Mouse (Mus musculus) brain, embryonic 18.5 days (tissue): ENCODE data around the gene Gpr108.

ENCODE experiments used
- DNase-seq: peaks from one replicate; pipeline ENCODE4 v3.0.0-alpha.2; 2012; ENCODE audit warnings: low read depth, low spot score

Gene Gpr108

DNA sequence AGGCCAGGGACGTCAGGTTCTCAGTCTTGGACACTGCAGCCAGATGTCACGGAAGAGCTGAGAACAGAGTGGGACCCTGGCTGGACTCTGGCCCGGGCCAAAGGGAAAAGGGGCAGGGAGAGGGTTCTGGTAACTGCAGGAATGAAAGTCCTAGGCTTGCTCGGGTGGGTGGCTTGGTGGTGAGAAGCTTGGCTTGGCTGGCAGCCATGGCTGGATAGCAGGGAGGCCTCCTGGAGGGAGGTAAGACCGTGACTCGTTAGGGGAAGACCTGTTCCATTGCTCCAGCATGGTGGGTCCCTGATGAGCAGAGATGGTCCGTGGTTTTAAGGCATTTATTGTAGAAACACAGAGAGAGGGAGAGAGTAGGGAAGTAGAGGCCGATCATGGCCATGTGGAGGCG lies 23.1 kb upstream of the Gpr108 start:
- no peak for DNase-seq

DNA sequence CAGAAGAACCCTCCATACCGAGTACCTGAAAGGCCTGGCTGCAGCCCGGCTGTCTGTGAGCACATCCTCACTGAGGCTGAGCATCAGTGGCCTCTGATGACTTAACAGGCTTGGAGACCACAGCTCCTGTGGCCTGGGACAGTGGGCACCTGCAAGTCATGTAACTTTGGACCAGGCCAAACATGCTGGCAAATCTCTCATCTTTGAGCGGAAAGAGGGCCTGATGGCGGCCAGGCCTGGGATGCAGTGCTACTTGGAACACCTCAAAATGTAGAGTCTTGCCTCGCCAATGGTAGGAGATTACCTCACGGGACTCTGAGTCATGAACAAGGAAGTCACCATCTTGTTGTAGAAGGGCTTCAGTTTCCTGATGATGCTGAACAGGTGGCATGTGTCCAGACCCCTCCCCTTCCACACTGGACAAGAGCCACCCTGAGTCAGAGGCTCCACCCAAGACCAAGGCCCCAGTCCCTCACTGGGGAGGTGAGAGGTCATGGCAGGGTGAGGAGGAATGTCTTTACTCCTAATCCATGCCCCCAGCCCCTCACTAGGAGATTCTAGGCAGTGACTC lies 19.4 kb upstream of the Gpr108 start:
- no peak for DNase-seq

DNA sequence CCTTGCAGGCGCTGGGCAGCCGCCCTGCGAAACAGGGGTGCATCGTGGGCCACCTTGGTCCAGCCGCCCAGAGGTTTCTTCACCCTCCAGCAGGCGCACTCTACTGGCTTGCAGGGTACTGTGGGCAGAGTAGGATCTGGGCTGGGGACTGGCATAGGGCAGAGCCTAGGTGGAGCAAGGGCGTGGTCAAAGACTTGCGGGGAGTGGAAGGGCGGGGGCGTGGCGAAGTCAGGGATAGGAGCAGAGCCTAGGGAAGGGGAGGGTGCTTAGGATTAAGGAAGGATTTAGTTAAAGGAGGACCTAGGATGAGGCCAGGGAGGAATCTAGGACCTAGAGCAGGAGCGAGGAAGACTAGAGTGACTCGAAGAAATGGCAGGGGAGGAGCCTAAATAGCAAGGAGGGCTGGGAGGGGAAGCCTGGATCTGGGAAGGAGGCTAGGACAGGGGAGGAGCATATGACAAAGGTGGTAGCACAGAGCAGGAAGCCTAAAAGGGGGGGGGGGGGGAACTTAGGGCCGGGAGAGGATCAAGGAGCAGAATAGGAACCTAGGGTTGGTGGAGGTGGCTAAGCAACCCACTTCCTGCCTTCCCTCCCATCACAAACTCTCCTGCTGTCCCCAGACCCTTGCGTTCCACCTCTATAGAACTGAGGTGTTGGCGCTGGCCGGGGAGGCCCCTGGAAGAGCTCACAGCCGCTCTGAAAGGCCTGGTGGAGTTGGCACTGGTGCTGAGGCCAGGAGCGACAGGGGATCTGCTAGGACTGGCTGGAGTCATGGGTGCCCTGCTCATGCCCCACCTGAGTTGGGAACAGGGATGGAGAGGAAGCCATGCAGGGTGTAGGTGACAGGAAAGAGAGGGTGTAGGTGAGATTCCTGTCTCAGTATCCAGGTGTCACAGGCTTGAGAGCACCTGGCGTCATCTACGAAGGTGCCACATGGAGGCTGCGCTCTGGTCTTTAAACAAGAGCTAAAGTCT lies 17.0 kb upstream of the Gpr108 start:
- DNase-seq = no peak

DNA sequence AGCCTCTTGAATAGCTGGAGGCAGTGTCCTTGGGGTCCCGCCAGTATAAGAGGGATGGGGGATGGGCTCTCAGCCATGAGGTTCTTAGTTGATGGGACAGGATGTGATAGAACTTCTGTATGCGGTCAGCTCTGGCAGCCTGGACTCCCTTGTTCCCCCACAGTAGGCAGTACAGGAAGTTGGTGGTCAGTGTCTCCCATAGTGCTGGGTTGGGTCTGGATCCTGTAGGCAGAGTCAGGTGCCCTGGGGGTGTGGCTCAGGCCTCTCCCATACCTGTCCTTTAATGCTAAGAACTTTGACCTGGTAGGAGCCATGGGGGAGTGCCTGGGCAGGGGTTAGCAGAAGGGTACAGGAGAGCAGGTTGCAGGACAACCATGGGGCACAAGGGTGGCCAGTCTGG lies 15.9 kb upstream of the Gpr108 start:
- no peak for DNase-seq

DNA sequence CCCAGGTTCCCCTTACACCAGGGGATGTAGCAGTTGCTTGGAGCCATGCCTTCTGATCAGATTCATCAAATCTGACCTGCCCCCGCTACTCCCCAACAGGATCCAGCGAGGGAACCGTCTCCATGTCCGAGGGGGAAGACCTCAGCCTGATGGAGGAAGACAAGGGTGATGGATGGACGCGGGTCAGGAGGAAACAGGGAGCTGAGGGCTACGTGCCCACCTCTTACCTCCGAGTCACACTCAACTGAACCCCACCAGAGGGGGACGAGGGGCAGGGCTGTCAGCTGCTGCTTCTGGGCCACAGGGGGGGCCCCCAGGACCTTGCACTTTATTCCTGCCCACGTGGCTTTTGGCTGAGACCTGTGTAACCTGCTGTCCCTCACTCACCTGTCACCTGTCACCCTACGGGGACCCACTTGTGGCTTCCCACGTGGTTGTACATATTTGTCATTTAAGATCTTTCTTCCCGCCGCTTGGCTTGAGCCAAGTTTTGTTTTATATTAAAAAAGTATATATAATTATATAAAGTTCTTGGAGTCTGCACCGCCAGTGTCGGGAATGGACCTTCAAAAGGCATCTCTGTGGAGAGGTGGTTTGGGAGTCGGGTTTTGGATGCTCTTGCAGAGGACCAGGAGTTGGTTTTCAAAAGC lies 14.8 kb upstream of the Gpr108 start:
- no peak for DNase-seq

DNA sequence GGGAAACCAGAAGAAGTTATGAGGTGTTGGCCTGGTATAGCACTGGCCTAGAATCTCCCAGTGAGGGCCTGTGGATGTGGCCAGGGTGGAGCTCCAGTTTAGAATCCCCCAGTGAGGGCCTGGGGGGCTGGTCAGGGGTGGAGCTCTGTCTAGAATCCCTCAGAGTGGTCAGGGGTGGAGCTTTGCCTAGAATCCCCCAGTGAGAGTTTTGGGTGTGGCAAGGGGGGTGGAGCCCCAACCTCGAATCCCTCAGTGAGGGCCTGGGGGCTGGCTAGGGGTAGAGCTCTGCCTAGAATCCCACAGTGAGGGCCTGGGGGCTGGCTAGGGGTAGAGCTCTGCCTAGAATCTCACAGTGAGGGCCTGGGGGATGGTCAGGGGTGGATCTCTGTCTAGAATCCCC lies 13.6 kb upstream of the Gpr108 start:
- DNase-seq = no peak

DNA sequence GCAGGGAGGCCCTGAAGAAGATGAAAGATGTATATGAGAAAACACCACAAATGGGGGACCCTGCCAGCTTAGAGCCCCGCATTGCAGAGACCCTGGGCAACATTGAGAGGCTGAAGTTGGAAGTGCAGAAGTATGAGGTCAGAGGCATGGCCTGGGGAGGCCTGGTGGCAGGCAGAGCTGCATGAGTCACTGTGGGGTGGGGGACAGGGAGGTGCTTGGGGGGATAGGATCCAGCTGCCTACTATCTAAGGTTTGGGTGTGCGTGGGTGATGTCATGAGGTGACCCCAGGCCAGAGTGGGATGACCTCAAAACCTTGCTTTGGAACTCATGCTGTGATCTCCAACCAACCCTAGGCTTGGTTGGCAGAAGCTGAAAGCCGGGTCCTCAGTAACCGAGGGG lies 13.0 kb upstream of the Gpr108 start:
- DNase-seq = no peak

DNA sequence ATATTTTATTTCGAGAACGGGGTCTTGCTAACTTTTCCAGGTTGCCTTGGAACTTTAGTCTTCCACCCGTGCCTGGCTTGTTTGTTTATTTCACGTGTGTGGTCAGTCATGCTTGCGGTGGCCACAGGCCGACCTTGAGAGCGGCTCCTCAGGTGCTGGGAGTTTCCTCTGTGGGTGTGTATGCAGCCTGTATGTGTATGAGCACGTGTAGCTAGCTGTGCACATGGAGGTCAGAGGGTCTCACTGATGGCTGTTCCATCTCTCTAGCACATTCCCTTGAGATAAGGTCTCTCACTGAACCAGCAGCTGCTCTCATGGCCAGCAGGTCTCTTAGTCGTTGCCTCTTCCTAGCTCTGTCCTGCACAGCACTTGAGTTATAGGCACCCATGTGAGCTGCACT lies 12.1 kb upstream of the Gpr108 start:
- no peak for DNase-seq

DNA sequence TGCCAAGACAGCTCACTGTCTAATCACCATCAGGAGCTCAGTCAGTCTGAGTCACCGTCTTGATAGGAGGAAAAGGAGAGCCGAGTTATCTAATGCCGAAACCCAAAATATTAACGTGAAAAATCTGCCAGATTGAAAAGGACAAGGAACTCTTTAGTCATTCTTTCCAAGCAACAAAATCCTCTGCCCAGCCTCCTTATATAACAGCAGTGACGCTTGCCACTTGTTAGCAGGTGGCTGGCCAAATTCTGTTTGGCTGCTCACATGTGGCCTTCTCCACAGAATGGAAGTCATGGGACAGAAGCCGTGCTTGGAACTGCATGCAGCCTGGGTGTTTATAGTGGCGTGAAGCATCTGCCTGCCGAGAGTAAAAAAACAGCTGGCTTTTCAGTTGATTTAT lies 11.5 kb upstream of the Gpr108 start:
- no peak for DNase-seq

DNA sequence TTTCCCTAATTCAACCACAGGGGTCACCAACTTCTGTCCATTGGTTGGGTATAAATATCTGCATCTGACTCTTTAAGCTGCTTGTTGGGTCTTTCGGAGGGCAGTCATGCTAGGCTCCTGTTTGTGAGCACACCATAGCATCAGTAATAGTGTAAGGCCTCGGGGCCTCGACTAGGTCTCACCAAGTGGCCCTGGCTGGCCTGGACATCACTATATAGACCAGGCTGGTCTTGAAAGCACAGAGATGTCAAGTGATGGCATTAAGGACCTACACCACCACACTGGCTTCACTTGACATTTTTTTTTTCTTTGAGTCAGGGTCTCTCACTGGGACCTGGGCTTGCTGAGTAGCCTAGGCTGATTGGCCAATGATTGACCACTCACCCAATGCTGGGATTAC lies 9.9 kb upstream of the Gpr108 start:
- DNase-seq = no peak

DNA sequence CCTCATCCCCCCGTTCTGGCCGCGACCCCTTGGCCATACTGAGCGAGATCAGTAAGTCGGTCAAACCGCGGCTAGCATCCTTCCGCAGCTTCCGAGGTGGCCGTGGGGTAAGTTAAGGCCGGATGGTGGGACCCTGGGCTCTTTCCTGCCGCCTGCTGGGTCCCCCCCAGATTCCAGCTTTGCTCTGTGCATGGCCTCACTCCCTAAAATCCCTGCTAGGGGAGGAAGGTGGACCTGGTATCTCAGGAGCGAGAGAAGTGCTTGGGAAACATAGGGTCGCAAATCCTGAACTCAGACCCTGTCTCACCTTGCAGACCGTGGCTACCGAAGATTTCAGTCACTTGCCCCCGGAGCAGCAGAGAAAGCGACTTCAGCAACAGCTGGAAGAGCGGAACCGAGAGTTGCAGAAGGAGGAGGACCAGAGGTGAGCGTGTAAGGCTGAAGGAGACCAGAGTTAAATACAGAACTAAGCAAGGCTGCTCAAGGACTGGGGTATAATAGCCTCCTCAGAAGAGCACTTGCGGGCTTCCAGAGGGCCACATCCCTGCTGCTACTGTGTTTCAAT lies 8.8 kb upstream of the Gpr108 start:
- DNase-seq = no peak

DNA sequence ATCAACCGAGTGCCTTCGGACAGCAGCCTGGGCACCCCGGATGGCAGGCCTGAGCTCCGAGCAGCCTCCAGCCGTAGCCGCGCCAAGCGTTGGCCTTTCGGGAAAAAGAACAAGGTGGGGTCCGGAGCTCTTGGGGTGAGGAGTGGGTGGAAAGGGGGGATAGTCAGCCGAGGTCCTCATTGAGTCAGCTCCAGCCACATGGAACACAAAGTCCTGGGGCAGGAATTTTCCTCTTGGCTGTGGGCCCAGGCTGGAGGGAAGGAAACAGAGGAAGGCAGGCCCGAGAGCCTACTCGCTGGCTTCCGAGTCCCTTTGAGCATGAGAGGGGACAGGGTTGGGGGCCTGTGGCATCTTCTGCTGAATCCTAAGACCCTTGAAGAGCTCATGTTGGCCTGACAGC lies 7.1 kb upstream of the Gpr108 start:
- no peak for DNase-seq

DNA sequence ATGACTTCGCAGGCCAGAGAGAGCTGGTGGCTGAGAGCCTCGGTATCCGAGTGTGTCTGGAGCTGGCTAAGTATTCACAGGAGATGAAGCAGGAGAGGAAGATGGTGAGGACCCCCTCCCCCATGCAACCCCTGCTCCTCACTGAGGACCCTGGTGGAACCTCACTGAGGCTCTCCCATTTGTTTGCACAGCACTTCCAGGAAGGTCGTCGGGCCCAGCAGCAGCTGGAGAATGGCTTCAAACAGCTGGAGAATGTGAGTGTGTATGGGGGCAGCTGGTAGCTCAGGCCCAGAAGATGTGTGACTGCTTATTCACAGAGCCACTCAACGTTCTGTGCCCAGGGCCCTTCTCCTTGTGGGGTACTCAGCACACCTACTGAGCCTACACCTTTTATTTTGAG lies 5.1 kb upstream of the Gpr108 start:
- DNase-seq = no peak

DNA sequence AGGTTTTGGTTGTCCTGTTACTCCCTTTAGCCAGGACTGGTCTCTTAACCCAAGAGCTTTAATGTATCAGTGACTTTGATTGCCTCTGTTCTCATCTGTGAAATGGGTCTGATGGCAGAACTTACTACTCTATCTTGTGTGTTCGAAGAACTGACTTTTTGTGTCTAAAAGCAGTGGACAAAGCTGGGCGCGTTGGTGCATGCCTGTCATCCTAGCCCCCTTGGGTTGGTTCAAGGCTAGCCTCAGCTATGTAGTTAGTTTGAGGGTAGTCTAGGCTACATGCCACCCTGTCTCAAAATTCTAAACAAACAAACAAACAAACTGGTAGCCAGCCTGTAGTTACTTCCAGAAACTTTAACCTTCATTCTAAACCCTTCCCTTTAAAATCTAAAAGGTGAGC lies 3.2 kb upstream of the Gpr108 start:
- DNase-seq = no peak

DNA sequence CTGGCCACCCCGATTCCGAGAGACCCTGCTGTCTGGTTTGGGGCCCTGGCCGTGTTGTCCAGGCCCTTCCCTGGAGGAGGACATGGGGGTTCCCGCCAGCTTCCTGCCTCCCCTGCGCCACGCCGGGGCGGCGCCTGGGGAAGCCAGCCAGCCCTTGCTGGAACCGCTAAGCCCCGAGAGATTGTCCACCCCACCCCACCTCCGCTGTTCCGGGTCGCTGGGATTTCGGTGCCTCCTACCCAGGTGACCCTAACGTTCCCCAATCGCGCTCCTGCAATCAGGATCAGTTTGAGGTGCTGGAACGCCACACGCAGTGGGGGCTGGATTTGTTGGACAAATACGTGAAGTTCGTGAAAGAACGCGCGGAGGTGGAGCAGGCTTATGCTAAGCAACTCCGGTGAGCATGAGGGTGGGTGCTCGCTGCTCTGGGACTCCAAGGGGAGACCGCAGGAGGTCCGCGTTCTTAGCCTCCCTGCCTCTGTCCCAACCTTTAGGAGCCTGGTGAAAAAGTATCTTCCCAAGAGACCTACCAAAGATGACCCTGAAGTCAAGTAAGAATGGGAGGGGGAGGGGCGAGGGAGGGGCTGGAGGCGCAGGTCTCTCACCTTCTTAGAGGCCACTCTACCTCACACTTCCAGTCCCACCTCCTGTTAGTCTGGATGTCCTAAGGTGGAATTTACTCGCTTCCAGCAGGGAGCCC lies 2.4 kb upstream of the Gpr108 start:
- DNase-seq = no peak

DNA sequence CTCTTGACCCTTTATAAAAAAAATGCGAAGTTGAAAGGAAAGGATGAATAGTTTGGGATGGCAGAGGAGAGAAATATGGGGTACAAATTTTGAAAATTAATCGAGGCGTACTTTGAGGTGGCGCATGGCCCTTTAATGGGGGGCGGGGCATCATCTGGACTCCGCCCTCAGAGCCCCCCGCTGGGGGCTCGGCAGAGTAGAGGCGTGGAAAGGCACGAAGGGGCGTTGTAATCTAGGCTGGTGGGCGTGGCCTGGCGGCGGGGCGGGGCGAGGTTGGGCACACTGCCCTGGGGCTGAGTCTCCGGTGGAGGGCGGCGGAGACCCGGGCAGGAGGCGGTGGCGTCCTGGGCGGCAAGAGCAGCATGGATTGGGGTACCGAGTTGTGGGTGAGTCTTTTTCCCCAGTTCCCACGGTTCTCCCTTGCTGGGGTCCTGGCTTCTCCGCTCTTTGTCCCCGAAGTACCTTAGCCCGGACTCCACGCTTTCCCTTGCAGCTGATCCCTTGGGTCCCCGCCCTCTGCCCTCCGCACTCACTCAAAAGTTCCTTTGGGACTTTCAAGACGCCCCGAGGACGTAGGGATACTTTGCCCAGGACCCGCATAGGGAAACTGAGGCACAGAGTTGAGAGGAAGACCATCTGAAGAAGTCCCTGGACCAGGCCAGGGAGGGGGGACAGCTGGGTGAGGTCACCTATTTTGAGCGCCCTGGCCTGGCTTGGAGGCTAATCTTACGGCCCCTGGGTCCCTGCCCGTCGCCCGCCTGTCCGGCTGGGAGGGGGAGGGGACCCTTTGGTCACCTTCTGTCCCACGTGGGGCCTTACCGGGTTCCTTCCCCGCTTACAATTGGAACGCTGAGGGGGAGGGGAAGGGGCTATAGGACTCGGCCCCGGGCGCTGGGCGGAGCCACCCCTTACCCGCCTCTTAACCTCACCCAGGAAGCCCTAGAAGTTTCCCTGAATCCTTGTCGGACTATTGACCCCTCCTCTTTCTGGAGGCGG lies 1.2 kb upstream of the Gpr108 start, which contains the start of gene Trip10:
Gene Trip10, plus strand, starts transcription at position 270 of the 996 bp plus-strand sequence.
- peak; percentile 43 for DNase-seq

DNA sequence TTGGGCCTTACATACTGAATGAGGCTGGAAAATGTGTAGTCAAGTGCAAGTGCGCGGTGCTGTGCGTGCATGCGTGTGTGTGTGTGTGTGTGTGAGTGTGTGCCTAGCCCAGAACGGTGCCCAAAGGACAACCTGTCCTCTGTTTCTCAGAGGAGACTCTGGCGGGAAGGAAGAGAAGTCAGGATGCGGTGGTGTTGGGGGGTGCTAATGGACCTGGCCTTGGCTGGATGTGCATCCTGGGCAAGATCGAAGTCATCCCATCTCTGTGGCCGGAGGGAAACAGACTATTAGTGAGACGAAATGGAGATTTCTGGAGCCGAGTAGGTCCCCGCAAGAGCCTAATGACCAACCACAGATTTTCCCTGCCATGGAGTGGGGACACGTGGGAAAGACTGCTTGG lies 525 bp upstream of the Gpr108 start:
- no peak for DNase-seq

DNA sequence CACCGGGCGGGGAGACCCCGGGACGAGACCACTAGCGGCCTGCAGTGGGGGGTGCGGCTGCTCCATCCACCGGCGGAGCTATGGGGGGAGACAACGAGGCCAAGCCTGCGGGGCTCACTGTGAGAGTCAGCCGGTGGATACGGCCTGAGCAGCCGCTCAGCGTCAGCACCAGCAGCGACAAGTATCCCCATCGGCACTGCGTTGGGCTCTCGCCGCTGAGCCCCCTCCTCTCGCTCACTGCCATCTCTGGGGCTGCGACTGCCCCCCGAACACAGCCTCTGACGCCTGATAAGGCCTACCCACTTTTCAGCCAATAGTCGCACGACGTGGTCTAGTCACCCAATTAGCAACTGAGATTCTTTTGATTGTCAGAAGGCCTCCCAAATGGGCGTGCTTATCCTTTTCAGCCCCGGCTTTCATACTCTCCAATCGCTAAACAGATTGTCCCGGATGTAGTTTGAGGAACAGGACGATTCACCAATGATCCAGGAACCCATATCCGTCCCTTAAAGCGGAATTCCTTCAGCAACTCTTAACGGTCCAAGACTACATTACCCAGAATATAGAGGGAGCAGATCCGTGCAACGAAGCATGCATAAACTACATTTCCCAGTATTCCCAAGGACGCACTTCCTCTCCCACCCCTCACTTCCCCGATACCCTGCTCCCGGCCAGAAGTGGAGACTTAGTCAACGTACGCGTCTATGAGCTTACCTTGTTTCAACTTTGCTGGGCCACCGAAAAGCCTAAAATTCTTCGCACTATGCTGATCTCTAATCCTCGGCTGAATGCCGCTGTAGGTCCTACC lies 649 bp downstream of the Gpr108 start:
- peak; percentile 100 for DNase-seq

DNA sequence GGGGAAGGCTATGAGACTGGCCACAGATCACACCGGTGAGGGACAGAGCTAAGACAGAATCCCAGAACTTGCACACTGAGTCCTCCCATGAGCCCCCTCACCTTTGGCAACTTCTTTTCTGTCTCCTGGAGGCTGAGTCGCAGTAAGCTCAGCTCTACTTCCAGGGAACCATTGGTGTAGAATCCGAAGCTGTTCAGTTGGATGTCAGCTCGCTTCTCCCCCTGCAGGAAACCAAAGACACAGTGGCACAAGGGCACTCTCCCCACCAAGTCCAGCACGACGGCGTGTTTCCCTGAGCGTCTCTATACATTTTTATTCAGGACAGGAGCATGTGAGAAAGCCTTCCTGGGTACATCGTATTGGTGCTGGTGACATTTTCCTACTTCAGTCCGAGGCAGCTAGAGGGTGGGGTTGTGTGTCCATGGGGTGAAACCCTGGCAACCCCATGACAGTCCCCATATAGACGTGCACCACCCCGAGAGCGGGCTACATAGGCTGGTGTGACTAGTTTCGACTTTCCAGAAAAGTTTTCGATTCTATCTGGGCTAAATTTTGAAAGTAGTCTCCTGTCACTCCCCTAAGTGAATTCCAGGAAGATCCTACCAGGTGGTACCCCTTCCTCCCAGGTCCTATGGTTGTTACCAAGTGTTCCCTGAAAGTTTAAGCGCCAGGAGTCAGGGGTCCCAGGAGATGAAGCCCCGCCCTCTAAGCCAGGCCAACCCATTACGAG lies 1.4 kb downstream of the Gpr108 start:
- DNase-seq = no peak
